Mouse (Mus musculus): ENCODE data around the gene Wnt8b.

DNA sequence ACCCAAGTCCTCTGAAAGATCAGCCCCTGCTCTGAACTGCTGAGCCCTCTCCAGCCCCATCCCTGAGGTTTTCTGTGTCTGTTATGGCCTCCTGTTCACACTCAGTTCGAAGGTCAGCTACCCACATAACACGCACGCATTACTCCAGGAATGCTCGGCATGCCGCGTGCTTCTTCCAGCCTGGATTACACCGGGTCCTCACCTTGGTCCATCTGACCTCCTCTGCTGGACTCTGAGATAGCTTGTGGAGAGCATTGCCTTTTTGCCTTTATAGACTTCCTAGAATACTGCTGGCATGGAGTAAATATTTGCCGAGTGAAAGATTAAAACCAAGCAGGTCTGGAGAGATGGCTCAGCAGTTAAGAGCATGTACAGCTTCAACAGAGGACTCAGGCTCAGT is 37.9 kb upstream of the Wnt8b start:
- TF ChIP-seq TAL1 (IDR thresholded peaks at IDR 0.05; ENCODE audit: low read length) (no peak), GATA1 (IDR thresholded peaks at IDR 0.05; ENCODE audit: low read length) (no peak)
